Mouse (Mus musculus) kidney, embryonic 16.5 days (tissue): ENCODE data around the gene Mtus2. TPM values are rescaled to one million over a fixed set of nuclear protein-coding genes. Genes with fewer than 3 reads are reported as not detected.

Source experiments
- ATAC-seq: fragments of 200-750 bp; cut with Nextera tagmentation; 2 replicates; pipeline ENCODE4 v1.8.0; 2017; ENCODE audit warnings: moderate TSS enrichment; ENCODE audit not compliant: low FRiP score, low TSS enrichment
- H3K27ac ChIP-seq: fragments of 300-500 bp; sonication (generic); 2 replicates; pipeline ENCODE4 v1.5.1; 2014; ENCODE audit warnings: low read length
- H3K27me3 ChIP-seq: fragments of 300-500 bp; sonication (generic); 2 replicates; pipeline ENCODE4 v1.6.1; 2014; ENCODE audit warnings: low read length, control low read depth, mixed read lengths; ENCODE audit not compliant: insufficient read depth
- H3K36me3 ChIP-seq: fragments of 300-500 bp; sonication (generic); 2 replicates; pipeline ENCODE4 v1.6.1; 2014; ENCODE audit warnings: low read length, control low read depth, mixed read lengths; ENCODE audit not compliant: insufficient read depth
- H3K4me1 ChIP-seq: fragments of 300-500 bp; sonication (generic); 2 replicates; pipeline ENCODE4 v1.6.1; 2014; ENCODE audit warnings: low read length, control low read depth, mixed read lengths; ENCODE audit not compliant: insufficient read depth
- H3K4me2 ChIP-seq: fragments of 300-500 bp; sonication (generic); replicated peaks from 2 replicates; pipeline ENCODE4 v1.6.1; 2014; ENCODE audit warnings: low read depth, low read length
- H3K4me3 ChIP-seq: fragments of 300-500 bp; sonication (generic); 2 replicates; pipeline ENCODE4 v1.5.1; 2014; ENCODE audit warnings: mild to moderate bottlenecking, low read length
- H3K9ac ChIP-seq: fragments of 300-500 bp; sonication (generic); replicated peaks from 2 replicates; pipeline ENCODE4 v1.6.1; 2014; ENCODE audit warnings: low read length
- H3K9me3 ChIP-seq: fragments of 300-500 bp; sonication (generic); 2 replicates; pipeline ENCODE4 v1.6.1; 2016; ENCODE audit warnings: low read length, control low read depth
- WGBS: fragments of 180-500 bp; shearing (Covaris S2); extraction: QIAGEN DNeasy Blood & Tissue Kit; methylation state at CpG from one replicate; pipeline ENCODE4 v1.1.7; 2014; 5-methylcytosine and 5-hydroxymethylcytosine counted together
- polyA plus RNA-seq: library from polyadenylated mRNA; unstranded; fragments of >200 nt; fragmentation: Nextera tagmentation; extraction: Ambion mirVana; gene quantifications from 2 replicates; pipeline ENCODE4 v1.2.1, GENCODE M21; 2015

Mtus2 gene
- polyA plus RNA-seq, 1 experiment from 2014 or later, result 2.7 TPM

- Histone ChIP-seq H3K9me3 (no peaks in the 10 kb centered on the region), H3K4me2 (no peak overlapping the region), H3K9ac (no peak overlapping the region), H3K36me3 (no peaks in the 10 kb centered on the region), H3K27ac (no peak overlapping the region), H3K4me3 (no peak overlapping the region), H3K27me3 (no peaks in the 10 kb centered on the region), H3K4me1 (no peaks in the 10 kb centered on the region)
- 86% methylated on average over 4 of the region's 4 CpGs for WGBS
- ATAC-seq, result no peak
These were observed 104.7 kb downstream of the Mtus2 start for GRCm38 (mm10) chr5:148061869-148062268.

GRCm38 (mm10) chr5:148063745-148064144 lies 106.6 kb downstream of the Mtus2 start:
- Histone ChIP-seq H3K36me3 (no peaks in the 10 kb centered on the region), H3K4me1 (no peaks in the 10 kb centered on the region), H3K4me2 (no peak overlapping the region), H3K9me3 (no peaks in the 10 kb centered on the region), H3K27me3 (no peaks in the 10 kb centered on the region), H3K4me3 (no peak overlapping the region), H3K27ac (no peak overlapping the region), H3K9ac (no peak overlapping the region)
- ATAC-seq, result no peak
- 73% methylated on average over 3 of the region's 3 CpGs for WGBS

- H3K27ac ChIP-seq, result no peak overlapping the region
- no peak overlapping the region for H3K4me3 ChIP-seq
- H3K4me2 ChIP-seq, result no peak overlapping the region
- H3K9ac ChIP-seq, result no peak overlapping the region
- no peaks in the 10 kb centered on the region for H3K27me3 ChIP-seq
- no peaks in the 10 kb centered on the region for H3K4me1 ChIP-seq
- WGBS, result 76% methylated on average over 5 of the region's 5 CpGs
- no peaks in the 10 kb centered on the region for H3K36me3 ChIP-seq
- no peak for ATAC-seq
- H3K9me3 ChIP-seq, result no peaks in the 10 kb centered on the region
These were observed 108.1 kb downstream of the Mtus2 start for GRCm38 (mm10) chr5:148065251-148065650.

GRCm38 (mm10) chr5:148069909-148070308 lies 112.8 kb downstream of the Mtus2 start:
- peak; percentile 69; the same call in 1 of the 2 replicates for ATAC-seq
- H3K27ac ChIP-seq, result no peak overlapping the region
- H3K27me3 ChIP-seq, result no peaks in the 10 kb centered on the region
- H3K9me3 ChIP-seq, result no peaks in the 10 kb centered on the region
- WGBS, result 2% methylated on average over 4 of the region's 4 CpGs
- H3K4me2 ChIP-seq, result no peak overlapping the region
- no peak overlapping the region for H3K9ac ChIP-seq
- H3K4me1 ChIP-seq, result no peaks in the 10 kb centered on the region
- no peak overlapping the region for H3K4me3 ChIP-seq
- no peaks in the 10 kb centered on the region for H3K36me3 ChIP-seq

- H3K27me3 ChIP-seq, result no peaks in the 10 kb centered on the region
- no peak overlapping the region for H3K9ac ChIP-seq
- 7% methylated on average over 9 of the region's 9 CpGs for WGBS
- no peak for ATAC-seq
- H3K27ac ChIP-seq, result no peak overlapping the region
- H3K36me3 ChIP-seq, result no peaks in the 10 kb centered on the region
- H3K4me2 ChIP-seq, result no peak overlapping the region
- H3K4me1 ChIP-seq, result no peaks in the 10 kb centered on the region
- no peak overlapping the region for H3K4me3 ChIP-seq
- no peaks in the 10 kb centered on the region for H3K9me3 ChIP-seq
These were observed 114.7 kb downstream of the Mtus2 start for GRCm38 (mm10) chr5:148071800-148072199.

- Histone ChIP-seq H3K4me2 (no peak overlapping the region), H3K36me3 (no peaks in the 10 kb centered on the region), H3K27me3 (no peaks in the 10 kb centered on the region), H3K27ac (no peak overlapping the region), H3K4me1 (no peaks in the 10 kb centered on the region), H3K4me3 (no peak overlapping the region), H3K9ac (no peak overlapping the region), H3K9me3 (no peaks in the 10 kb centered on the region)
- ATAC-seq, result no peak
- 88% methylated on average over 5 of the region's 5 CpGs for WGBS
These were observed 116.3 kb downstream of the Mtus2 start for GRCm38 (mm10) chr5:148073461-148073860.

- ATAC-seq, result no peak
- Histone ChIP-seq H3K36me3 (no peaks in the 10 kb centered on the region), H3K9ac (no peak overlapping the region), H3K4me1 (no peaks in the 10 kb centered on the region), H3K4me3 (no peak overlapping the region), H3K4me2 (no peak overlapping the region), H3K27ac (no peak overlapping the region), H3K27me3 (no peaks in the 10 kb centered on the region), H3K9me3 (peaks cover 9% of the 10 kb centered on the region)
- 80% methylated on average over 3 of the region's 3 CpGs for WGBS
These were observed 122.6 kb downstream of the Mtus2 start for GRCm38 (mm10) chr5:148079732-148080131.

GRCm38 (mm10) chr5:148083541-148083940 lies 126.4 kb downstream of the Mtus2 start:
- Histone ChIP-seq H3K4me2 (no peak overlapping the region), H3K27ac (no peak overlapping the region), H3K4me1 (no peaks in the 10 kb centered on the region), H3K27me3 (no peaks in the 10 kb centered on the region), H3K36me3 (no peaks in the 10 kb centered on the region), H3K4me3 (no peak overlapping the region), H3K9ac (no peak overlapping the region), H3K9me3 (peaks cover 10% of the 10 kb centered on the region)
- WGBS, result 100% methylated on average over 1 of the region's 1 CpGs
- ATAC-seq, result no peak

GRCm38 (mm10) chr5:148084766-148085165 lies 127.6 kb downstream of the Mtus2 start:
- 79% methylated on average over 5 of the region's 5 CpGs for WGBS

GRCm38 (mm10) chr5:148087796-148088195 lies 130.7 kb downstream of the Mtus2 start:
- H3K27me3 ChIP-seq, result no peaks in the 10 kb centered on the region
- H3K27ac ChIP-seq, result no peak overlapping the region
- no peak overlapping the region for H3K4me2 ChIP-seq
- 0 out of 2 replicates have a peak, but pooled peaks cover 3% of the 10 kb centered on the region for H3K9me3 ChIP-seq
- no peaks in the 10 kb centered on the region for H3K4me1 ChIP-seq
- 61% methylated on average over 3 of the region's 3 CpGs for WGBS
- no peak overlapping the region for H3K9ac ChIP-seq
- ATAC-seq, result no peak
- no peak overlapping the region for H3K4me3 ChIP-seq
- no peaks in the 10 kb centered on the region for H3K36me3 ChIP-seq

More at GRCm38 (mm10) chr5:148084766-148085165, 127.6 kb downstream of the Mtus2 start:
- no peak overlapping the region for H3K27ac ChIP-seq
- no peaks in the 10 kb centered on the region for H3K27me3 ChIP-seq
- no peaks in the 10 kb centered on the region for H3K36me3 ChIP-seq
- H3K4me3 ChIP-seq, result no peak overlapping the region
- peaks cover 11% of the 10 kb centered on the region for H3K9me3 ChIP-seq
- H3K4me1 ChIP-seq, result no peaks in the 10 kb centered on the region
- no peak overlapping the region for H3K4me2 ChIP-seq
- H3K9ac ChIP-seq, result no peak overlapping the region
- ATAC-seq, result no peak
